Comparison of ENCODE assay signal across 8 mouse cellular contexts in genomic region chr13:81657351-81658052, GRCm38 (mm10). TPM values are rescaled to one million over a fixed set of nuclear protein-coding genes. Genes with fewer than 3 reads are reported as not detected.
A peak's percentile ranks its signal among the peaks of the same experiment; 100 is the strongest.
DNase-seq lines count a peak whose midpoint lies in the region; ATAC-seq and TF ChIP-seq lines count a peak whose summit lies in the region.

Lysmd3 (plus strand) TSS chr13:81657663.

- H3K4me1 ChIP-seq in erythroblast, embryonic 14.5 days (ENCODE audit: control insufficient read depth) = peaks cover 54% of the 10 kb centered on the region
- H3K4me1 ChIP-seq in heart, embryonic 12.5 days (replicated peaks) = peaks cover 9% of the 10 kb centered on the region
- peaks cover 11% of the 10 kb centered on the region for H3K4me1 ChIP-seq in kidney, postnatal 0 days (replicated peaks; ENCODE audit: insufficient read depth, low read length)
- peaks cover 13% of the 10 kb centered on the region for H3K4me1 ChIP-seq in liver, embryonic 11.5 days (replicated peaks; ENCODE audit: control insufficient read depth, insufficient read depth, low read length)
- H3K4me1 ChIP-seq in stomach, embryonic 14.5 days (ENCODE audit: control insufficient read depth, insufficient read depth, low read length) = peaks cover 3% of the 10 kb centered on the region; the same call in 1 of the 2 replicates

- H3K27ac ChIP-seq in heart, embryonic 12.5 days (ENCODE audit: poor library complexity, severe bottlenecking) = peak within 1 kb of the TSS; percentile 84
- peak within 1 kb of the TSS; percentile 89 for H3K27ac ChIP-seq in kidney, postnatal 0 days
- H3K27ac ChIP-seq in liver, embryonic 11.5 days (ENCODE audit: low read depth, low read length) = peak within 1 kb of the TSS; percentile 94
- H3K27ac ChIP-seq in stomach, embryonic 14.5 days (ENCODE audit: low read length) = peak within 1 kb of the TSS; percentile 82

- peak within 1 kb of the TSS; percentile 69 for H3K4me3 ChIP-seq in C2C12 (ENCODE audit: insufficient read depth, poor library complexity, severe bottlenecking)
- peak within 1 kb of the TSS; percentile 92 for H3K4me3 ChIP-seq in erythroblast, embryonic 14.5 days (replicated peaks)
- peak within 1 kb of the TSS; percentile 78 for H3K4me3 ChIP-seq in heart, embryonic 12.5 days
- peak within 1 kb of the TSS; percentile 92 for H3K4me3 ChIP-seq in kidney, postnatal 0 days (replicated peaks; ENCODE audit: low read depth, low read length)
- peak within 1 kb of the TSS; percentile 85 for H3K4me3 ChIP-seq in liver, embryonic 11.5 days (ENCODE audit: low read depth, low read length)
- peak within 1 kb of the TSS; percentile 71 for H3K4me3 ChIP-seq in stomach, embryonic 14.5 days (ENCODE audit: low read depth, low read length)

- TF ChIP-seq CTCF in C2C12 (IDR thresholded peaks at IDR 0.05; ENCODE audit: control insufficient read depth, insufficient read depth, insufficient read length) = no peak
- no peak for TF ChIP-seq CTCF in brain, embryonic 14.5 days (IDR thresholded peaks at IDR 0.05; ENCODE audit: borderline replicate concordance, extremely low read depth, insufficient read depth, insufficient read length)
- no peak for TF ChIP-seq CTCF in kidney, postnatal 0 days (IDR thresholded peaks at IDR 0.05; ENCODE audit: low read depth)

- peak; percentile 73 for TF ChIP-seq POLR2A in brain, embryonic 14.5 days (IDR thresholded peaks at IDR 0.05; ENCODE audit: borderline replicate concordance, extremely low read depth, insufficient read depth, insufficient read length, poor library complexity, severe bottlenecking)

- H3K79me2 ChIP-seq in C2C12 (ENCODE audit: control insufficient read depth, insufficient read depth) = peaks cover 48% of the 10 kb centered on the region

- H3K9me3 ChIP-seq in erythroblast, embryonic 14.5 days (ENCODE audit: control insufficient read depth, low read length) = peaks cover 3% of the 10 kb centered on the region
- no peaks in the 10 kb centered on the region for H3K9me3 ChIP-seq in heart, embryonic 12.5 days (replicated peaks)
- H3K9me3 ChIP-seq in kidney, postnatal 0 days (replicated peaks; ENCODE audit: low read length) = no peaks in the 10 kb centered on the region
- H3K9me3 ChIP-seq in liver, embryonic 11.5 days (ENCODE audit: control insufficient read depth, low read length) = no peaks in the 10 kb centered on the region
- H3K9me3 ChIP-seq in stomach, embryonic 14.5 days (ENCODE audit: control insufficient read depth, low read depth, low read length) = no peaks in the 10 kb centered on the region

- peak within 1 kb of the TSS; percentile 64 for H3ac ChIP-seq in C2C12 (ENCODE audit: control insufficient read depth, insufficient read length, low read depth)

- no peaks in the 10 kb centered on the region for H3K27me3 ChIP-seq in C2C12 (ENCODE audit: control insufficient read depth, insufficient read depth, insufficient read length)
- no peaks in the 10 kb centered on the region for H3K27me3 ChIP-seq in erythroblast, embryonic 14.5 days (ENCODE audit: control insufficient read depth)
- H3K27me3 ChIP-seq in heart, embryonic 12.5 days (replicated peaks) = no peaks in the 10 kb centered on the region
- no peaks in the 10 kb centered on the region for H3K27me3 ChIP-seq in kidney, postnatal 0 days (ENCODE audit: insufficient read depth, low read length)
- H3K27me3 ChIP-seq in liver, embryonic 11.5 days (replicated peaks; ENCODE audit: control insufficient read depth, insufficient read depth, low read length) = no peaks in the 10 kb centered on the region
- no peaks in the 10 kb centered on the region for H3K27me3 ChIP-seq in stomach, embryonic 14.5 days (ENCODE audit: control insufficient read depth, insufficient read depth, low read length)

- under 1% methylated on average over 73 of the region's 73 CpGs for WGBS in heart, embryonic 12.5 days
- under 1% methylated on average over 67 of the region's 73 CpGs for WGBS in kidney, postnatal 0 days
- under 1% methylated on average over 71 of the region's 73 CpGs for WGBS in liver, embryonic 11.5 days
- WGBS in stomach, embryonic 14.5 days = under 1% methylated on average over 71 of the region's 73 CpGs

- peak within 1 kb of the TSS; percentile 86 for H3K9ac ChIP-seq in heart, embryonic 12.5 days
- peak within 1 kb of the TSS; percentile 79 for H3K9ac ChIP-seq in kidney, postnatal 0 days (ENCODE audit: low read depth, low read length)
- peak within 1 kb of the TSS; percentile 87 for H3K9ac ChIP-seq in liver, embryonic 11.5 days (ENCODE audit: low read depth, low read length)
- peak within 1 kb of the TSS; percentile 59 for H3K9ac ChIP-seq in stomach, embryonic 14.5 days (replicated peaks; ENCODE audit: low read depth, low read length)

- H3K36me3 ChIP-seq in C2C12 (ENCODE audit: control insufficient read depth, insufficient read depth) = peaks cover 3% of the 10 kb centered on the region
- H3K36me3 ChIP-seq in erythroblast, embryonic 14.5 days (ENCODE audit: control insufficient read depth) = peaks cover 27% of the 10 kb centered on the region
- peaks cover 8% of the 10 kb centered on the region; the same call in 1 of the 2 replicates for H3K36me3 ChIP-seq in heart, embryonic 12.5 days
- no peaks in the 10 kb centered on the region for H3K36me3 ChIP-seq in kidney, postnatal 0 days (ENCODE audit: insufficient read depth, low read length)
- H3K36me3 ChIP-seq in liver, embryonic 11.5 days (ENCODE audit: control insufficient read depth, insufficient read depth, low read length) = no peaks in the 10 kb centered on the region
- H3K36me3 ChIP-seq in stomach, embryonic 14.5 days (ENCODE audit: control insufficient read depth, insufficient read depth, low read length) = no peaks in the 10 kb centered on the region

- H3K79me3 ChIP-seq in C2C12 (ENCODE audit: low read depth) = peaks cover 32% of the 10 kb centered on the region

- DNase-seq in brain, embryonic 14.5 days (ENCODE audit: low read depth) = peak; percentile 97
- DNase-seq in kidney, postnatal 0 days (ENCODE audit: low spot score) = peak; percentile 95
- DNase-seq in liver, embryonic 11.5 days (ENCODE audit: low spot score) = peak; percentile 92
- peak; percentile 95 for DNase-seq in naive thymus-derived CD4-positive, alpha-beta T cell, adult 2 months (ENCODE audit: low read depth)

- H3K4me2 ChIP-seq in heart, embryonic 12.5 days = peak within 1 kb of the TSS; percentile 71
- peak within 1 kb of the TSS; percentile 85 for H3K4me2 ChIP-seq in kidney, postnatal 0 days (ENCODE audit: low read length)
- H3K4me2 ChIP-seq in liver, embryonic 11.5 days = peak within 1 kb of the TSS; percentile 90
- H3K4me2 ChIP-seq in stomach, embryonic 14.5 days (replicated peaks; ENCODE audit: low read depth, low read length) = peak within 1 kb of the TSS; percentile 73

- ATAC-seq in heart, embryonic 12.5 days (ENCODE audit: insufficient number of reproducible peaks, low FRiP score) = peak; percentile 100
- ATAC-seq in kidney, postnatal 0 days (replicated peaks; ENCODE audit: low FRiP score, low read depth) = peak; percentile 99
- ATAC-seq in liver, embryonic 11.5 days (replicated peaks; ENCODE audit: low FRiP score) = peak; percentile 97
- peak; percentile 100 for ATAC-seq in stomach, embryonic 14.5 days (ENCODE audit: insufficient number of reproducible peaks, insufficient read depth, low FRiP score, low read depth)

TF ChIP-seq in C2C12, 6 proteins besides CTCF, POLR2A, EP300 and RAD21:
- TF ChIP-seq USF1 (IDR thresholded peaks at IDR 0.05; ENCODE audit: low read depth) = no peak
- TF ChIP-seq MAX (IDR thresholded peaks at IDR 0.05) = no peak
- TF ChIP-seq CEBPB (IDR thresholded peaks at IDR 0.05; ENCODE audit: low read depth) = no peak
- no peak for TF ChIP-seq FOSL1 (IDR thresholded peaks at IDR 0.05; ENCODE audit: insufficient read depth, low read length, poor library complexity, severe bottlenecking)
- TF ChIP-seq MYOD1 (IDR thresholded peaks at IDR 0.05; ENCODE audit: control insufficient read depth, insufficient read length, low read depth) = no peak
- TF ChIP-seq MYOG (IDR thresholded peaks at IDR 0.05; ENCODE audit: control insufficient read depth, extremely low read depth, insufficient read length) = no peak

RNA-seq across cellular contexts. Expression of gene Lysmd3, which starts in this region (rescaled TPM):
- 4.9 TPM for polyA plus RNA-seq in C2C12 (2012; fragmentation: generic; extraction: Trizol)
- 11.6 and 11.7 TPM in 2 replicates for polyA plus RNA-seq in brain, embryonic 14.5 days (2012; rRNA removed)
- polyA plus RNA-seq in erythroblast, embryonic 14.5 days (2012) = 0.17 and 0.46 TPM in 2 replicates
- 25.4 and 28.2 TPM in 2 replicates for polyA plus RNA-seq in heart, embryonic 12.5 days (2016; fragmentation: Nextera tagmentation; extraction: Ambion mirVana)
- polyA plus RNA-seq in kidney, postnatal 0 days (2015; fragmentation: Nextera tagmentation; extraction: Ambion mirVana) = 22.4 and 22.5 TPM in 2 replicates
- polyA plus RNA-seq in liver, embryonic 11.5 days (2014; fragmentation: Nextera tagmentation; extraction: Ambion mirVana) = 22.4 and 29.3 TPM in 2 replicates
- 30.2 and 30.3 TPM in 2 replicates for polyA plus RNA-seq in stomach, embryonic 14.5 days (2014; fragmentation: Nextera tagmentation; extraction: Ambion mirVana)

Comparison
In these comparisons a context has a peak if more than half of its experiments do, and no peak if none do; other contexts are left out.
1. Peak in every context shown above with its lines: DNase-seq, ATAC-seq, H3K4me3 ChIP-seq and H3K27ac ChIP-seq.